Mouse (Mus musculus) retina, postnatal 1 day (tissue): Measurements from ENCODE around the gene Col4a3bp.

Source experiments
- DNase-seq: peaks from one replicate; pipeline ENCODE4 v3.0.0-alpha.2; 2012

Gene Col4a3bp

GRCm38 (mm10) chr13:96542081-96542889 is at the start of gene Col4a3bp, which contains the start of gene Polk:
Gene Col4a3bp, plus strand, starts transcription at chr13:96542618.
Gene Polk, minus strand, starts transcription at chr13:96542579.
- peak; percentile 99 for DNase-seq

GRCm38 (mm10) chr13:96496630-96497029 is 45.8 kb upstream of the Col4a3bp start:
- no peak for DNase-seq

- DNase-seq, result no peak
Observed at GRCm38 (mm10) chr13:96499891-96500290, 42.5 kb upstream of the Col4a3bp start.

- no peak for DNase-seq
Observed at GRCm38 (mm10) chr13:96505661-96506060, 36.8 kb upstream of the Col4a3bp start.

GRCm38 (mm10) chr13:96506313-96506712 is 36.1 kb upstream of the Col4a3bp start:
- no peak for DNase-seq

GRCm38 (mm10) chr13:96507541-96507940 is 34.9 kb upstream of the Col4a3bp start:
- no peak for DNase-seq

GRCm38 (mm10) chr13:96510635-96511034 is 31.8 kb upstream of the Col4a3bp start:
- no peak for DNase-seq

GRCm38 (mm10) chr13:96511262-96511661 is 31.2 kb upstream of the Col4a3bp start:
- DNase-seq, result no peak

GRCm38 (mm10) chr13:96511893-96512292 is 30.5 kb upstream of the Col4a3bp start:
- DNase-seq, result no peak

- no peak for DNase-seq
Observed at GRCm38 (mm10) chr13:96514154-96514942, 28.1 kb upstream of the Col4a3bp start.

- no peak for DNase-seq
Observed at GRCm38 (mm10) chr13:96516249-96516648, 26.2 kb upstream of the Col4a3bp start.

- no peak for DNase-seq
Observed at GRCm38 (mm10) chr13:96517335-96517734, 25.1 kb upstream of the Col4a3bp start.

GRCm38 (mm10) chr13:96521294-96521693 is 21.1 kb upstream of the Col4a3bp start:
- no peak for DNase-seq

- no peak for DNase-seq
Observed at GRCm38 (mm10) chr13:96527022-96527421, 15.4 kb upstream of the Col4a3bp start.

GRCm38 (mm10) chr13:96527856-96528255 is 14.6 kb upstream of the Col4a3bp start:
- DNase-seq, result no peak

- no peak for DNase-seq
Observed at GRCm38 (mm10) chr13:96528776-96529175, 13.6 kb upstream of the Col4a3bp start.

GRCm38 (mm10) chr13:96529542-96529941 is 12.9 kb upstream of the Col4a3bp start:
- DNase-seq, result no peak

- DNase-seq, result no peak
Observed at GRCm38 (mm10) chr13:96530064-96530463, 12.4 kb upstream of the Col4a3bp start.

- DNase-seq, result no peak
Observed at GRCm38 (mm10) chr13:96532176-96532575, 10.2 kb upstream of the Col4a3bp start.

- DNase-seq, result no peak
Observed at GRCm38 (mm10) chr13:96533742-96534141, 8.7 kb upstream of the Col4a3bp start.

GRCm38 (mm10) chr13:96536821-96537572 is 5.4 kb upstream of the Col4a3bp start:
- DNase-seq, result no peak

GRCm38 (mm10) chr13:96538103-96538502 is 4.3 kb upstream of the Col4a3bp start:
- peak; percentile 8 for DNase-seq

- DNase-seq, result no peak
Observed at GRCm38 (mm10) chr13:96541381-96541780, 1.0 kb upstream of the Col4a3bp start.
